Mouse (Mus musculus) liver, embryonic 15.5 days (tissue): ENCODE measurements around the gene Mertk. TPM values are rescaled to one million over a fixed set of nuclear protein-coding genes. Genes with fewer than 3 reads are reported as not detected.
A peak's percentile ranks its signal among the peaks of the same experiment; 100 is the strongest.

Source experiments
- ATAC-seq: fragments of 200-750 bp; cut with Nextera tagmentation; 2 replicates; pipeline ENCODE4 v1.8.0; 2017; ENCODE audit warnings: moderate number of reproducible peaks, mild to moderate bottlenecking, moderate library complexity; ENCODE audit not compliant: insufficient read depth
- H3K27ac ChIP-seq: fragments of 300-500 bp; sonication (generic); replicated peaks from 2 replicates; pipeline ENCODE4 v1.5.1; 2015; ENCODE audit warnings: mild to moderate bottlenecking, inconsistent platforms
- H3K27me3 ChIP-seq: fragments of 300-500 bp; sonication (generic); 2 replicates; pipeline ENCODE4 v1.6.1; 2015; ENCODE audit warnings: mild to moderate bottlenecking, inconsistent platforms
- H3K36me3 ChIP-seq: fragments of 300-500 bp; sonication (generic); replicated peaks from 2 replicates; pipeline ENCODE4 v1.6.1; 2015; ENCODE audit warnings: moderate library complexity, mild to moderate bottlenecking, inconsistent platforms
- H3K4me1 ChIP-seq: fragments of 300-500 bp; sonication (generic); replicated peaks from 2 replicates; pipeline ENCODE4 v1.6.1; 2015; ENCODE audit warnings: inconsistent platforms
- H3K4me2 ChIP-seq: fragments of 300-500 bp; sonication (generic); 2 replicates; pipeline ENCODE4 v1.6.1; 2015; ENCODE audit warnings: moderate library complexity, mild to moderate bottlenecking, inconsistent platforms
- H3K4me3 ChIP-seq: fragments of 300-500 bp; sonication (generic); replicated peaks from 2 replicates; pipeline ENCODE4 v1.5.1; 2015; ENCODE audit warnings: mild to moderate bottlenecking, inconsistent platforms
- H3K9ac ChIP-seq: fragments of 300-500 bp; sonication (generic); 2 replicates; pipeline ENCODE4 v1.6.1; 2015; ENCODE audit warnings: moderate library complexity, mild to moderate bottlenecking, inconsistent platforms
- H3K9me3 ChIP-seq: fragments of 300-500 bp; sonication (generic); replicated peaks from 2 replicates; pipeline ENCODE4 v1.6.1; 2016; ENCODE audit warnings: inconsistent platforms
- WGBS: fragments of 180-500 bp; shearing (Covaris S2); methylation state at CpG from one replicate; pipeline ENCODE4 v1.1.7; 2015; ENCODE audit warnings: mixed read lengths; ENCODE audit not compliant: insufficient replicate concordance; 5-methylcytosine and 5-hydroxymethylcytosine counted together
- polyA plus RNA-seq: library from polyadenylated mRNA; unstranded; fragments of >200 nt; fragmentation: Nextera tagmentation; extraction: Ambion mirVana; gene quantifications from 2 replicates; pipeline ENCODE4 v1.2.1, GENCODE M21; 2015

Gene Mertk
- polyA plus RNA-seq, 1 experiment from 2014 or later = 5.3 TPM

- Histone ChIP-seq H3K9me3 (no peaks in the 10 kb centered on the region), H3K4me3 (no peak overlapping the region), H3K9ac (no peak overlapping the region), H3K4me1 (0 out of 2 replicates have a peak, but pooled peaks cover 3% of the 10 kb centered on the region), H3K27ac (no peak overlapping the region), H3K27me3 (peaks cover 53% of the 10 kb centered on the region), H3K36me3 (no peaks in the 10 kb centered on the region), H3K4me2 (no peak overlapping the region)
- WGBS = 36% methylated on average over 5 of the region's 5 CpGs
- ATAC-seq = no peak
These were observed 1.2 kb upstream of the Mertk start for GRCm38 (mm10) chr2:128697566-128697965.

GRCm38 (mm10) chr2:128698140-128698692, 540 bp upstream of the Mertk start:
- Histone ChIP-seq H3K9ac (no peak overlapping the region), H3K36me3 (no peaks in the 10 kb centered on the region), H3K4me2 (peak overlapping the region; percentile 55), H3K4me3 (peak overlapping the region; percentile 60), H3K27ac (peak overlapping the region; percentile 6; the same call in 1 of the 2 replicates), H3K9me3 (no peaks in the 10 kb centered on the region), H3K4me1 (peaks cover 7% of the 10 kb centered on the region; the same call in 1 of the 2 replicates), H3K27me3 (peaks cover 53% of the 10 kb centered on the region)
- 0% methylated on average over 14 of the region's 14 CpGs for WGBS
- ATAC-seq = peak; percentile 76

DNA sequence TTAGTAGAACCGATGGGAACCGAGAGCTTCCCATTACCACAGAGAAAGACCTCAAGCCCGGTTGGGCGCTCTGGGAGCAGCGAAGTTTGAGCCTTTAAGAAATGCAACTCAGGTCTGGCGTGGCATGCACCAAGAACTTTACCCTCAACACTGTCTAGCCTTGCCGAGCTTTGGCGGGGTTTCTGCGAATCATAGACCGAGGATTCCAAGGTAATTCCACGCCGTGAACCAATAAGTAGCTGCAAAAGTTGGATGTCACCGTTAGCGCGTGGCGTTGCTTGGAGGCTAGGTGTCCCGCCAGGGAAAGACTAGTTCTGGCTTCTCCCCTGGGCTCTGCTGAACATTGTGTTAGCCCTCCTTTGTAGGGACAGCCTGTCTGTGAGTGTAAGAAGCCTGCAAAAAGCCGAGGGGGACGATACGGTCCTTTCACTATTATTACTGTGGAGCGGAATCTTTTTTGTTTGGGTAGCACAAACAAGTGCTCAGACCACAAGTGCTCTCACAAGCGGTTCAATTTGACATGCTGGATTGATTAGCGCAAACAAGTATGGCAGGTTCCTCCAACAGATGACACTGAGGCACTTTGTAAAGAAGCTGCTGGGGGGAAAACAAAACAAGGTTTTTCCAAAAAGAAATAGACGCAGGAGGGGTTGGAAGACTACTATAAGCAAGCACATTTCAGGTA, 587 bp downstream of the Mertk start:
- H3K4me2 ChIP-seq = peak overlapping the region; percentile 55
- peak overlapping the region; percentile 61 for H3K27ac ChIP-seq
- no peaks in the 10 kb centered on the region for H3K9me3 ChIP-seq
- peaks cover 53% of the 10 kb centered on the region for H3K27me3 ChIP-seq
- 3% methylated on average over 24 of the region's 24 CpGs for WGBS
- peak; percentile 17; the same call in 1 of the 2 replicates for ATAC-seq
- peak overlapping the region; percentile 37 for H3K9ac ChIP-seq
- H3K36me3 ChIP-seq = no peaks in the 10 kb centered on the region
- peaks cover 7% of the 10 kb centered on the region; the same call in 1 of the 2 replicates for H3K4me1 ChIP-seq
- H3K4me3 ChIP-seq = peak overlapping the region; percentile 60

- Histone ChIP-seq H3K36me3 (no peaks in the 10 kb centered on the region), H3K27me3 (peaks cover 14% of the 10 kb centered on the region), H3K4me1 (peaks cover 13% of the 10 kb centered on the region), H3K27ac (no peak overlapping the region), H3K4me2 (no peak overlapping the region), H3K4me3 (no peak overlapping the region), H3K9ac (no peak overlapping the region), H3K9me3 (no peaks in the 10 kb centered on the region)
- 65% methylated on average over 3 of the region's 3 CpGs for WGBS
- ATAC-seq = peak; percentile 31; the same call in 1 of the 2 replicates
These were observed 5.7 kb downstream of the Mertk start for GRCm38 (mm10) chr2:128704474-128704873.

DNA sequence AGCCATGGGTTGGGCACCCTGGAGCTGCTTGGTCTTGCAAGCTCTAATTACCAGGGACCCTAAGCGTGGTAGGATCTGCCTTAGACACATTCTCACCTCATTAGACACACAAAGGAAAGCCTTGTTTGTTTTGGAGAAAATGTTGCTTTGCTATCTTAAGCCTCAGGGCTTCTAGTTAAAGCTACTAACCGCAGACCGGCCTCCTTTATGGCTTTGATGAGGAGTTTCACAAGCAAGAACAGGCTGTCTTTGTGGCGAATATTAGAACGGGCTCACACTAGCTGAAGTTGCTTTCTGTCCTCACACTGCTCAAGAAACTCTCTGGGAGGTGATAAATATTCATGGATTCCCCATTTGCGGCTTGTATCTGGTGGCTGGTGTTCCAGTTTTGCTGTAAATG, 10.5 kb downstream of the Mertk start:
- Histone ChIP-seq H3K36me3 (no peaks in the 10 kb centered on the region), H3K9ac (no peak overlapping the region), H3K4me2 (no peak overlapping the region), H3K27ac (no peak overlapping the region), H3K4me1 (peaks cover 16% of the 10 kb centered on the region; the same call in 1 of the 2 replicates), H3K27me3 (no peaks in the 10 kb centered on the region), H3K4me3 (no peak overlapping the region), H3K9me3 (no peaks in the 10 kb centered on the region)
- 49% methylated on average over 6 of the region's 6 CpGs for WGBS
- no peak for ATAC-seq

- Histone ChIP-seq H3K36me3 (no peaks in the 10 kb centered on the region), H3K27me3 (no peaks in the 10 kb centered on the region), H3K27ac (peak overlapping the region; percentile 57), H3K9me3 (no peaks in the 10 kb centered on the region), H3K4me3 (no peak overlapping the region), H3K9ac (no peak overlapping the region), H3K4me1 (peaks cover 19% of the 10 kb centered on the region; the same call in 1 of the 2 replicates), H3K4me2 (no peak overlapping the region)
- 0 out of 2 replicates have a peak, but pooled peaks have one; percentile 32 for ATAC-seq
- WGBS = 37% methylated on average over 6 of the region's 6 CpGs
These were observed 11.9 kb downstream of the Mertk start for GRCm38 (mm10) chr2:128710609-128711008.

- no peaks in the 10 kb centered on the region for H3K36me3 ChIP-seq
- 0 out of 2 replicates have a peak overlapping the region, but pooled peaks have one; percentile 71 for H3K27ac ChIP-seq
- no peaks in the 10 kb centered on the region for H3K27me3 ChIP-seq
- H3K4me2 ChIP-seq = no peak overlapping the region
- H3K9ac ChIP-seq = no peak overlapping the region
- peaks cover 28% of the 10 kb centered on the region for H3K4me1 ChIP-seq
- H3K9me3 ChIP-seq = no peaks in the 10 kb centered on the region
- H3K4me3 ChIP-seq = no peak overlapping the region
- ATAC-seq = no peak
- 62% methylated on average over 6 of the region's 6 CpGs for WGBS
These were observed 14.2 kb downstream of the Mertk start for GRCm38 (mm10) chr2:128712940-128713339.

- Histone ChIP-seq H3K9ac (no peak overlapping the region), H3K36me3 (no peaks in the 10 kb centered on the region), H3K4me1 (peaks cover 31% of the 10 kb centered on the region), H3K9me3 (no peaks in the 10 kb centered on the region), H3K4me3 (no peak overlapping the region), H3K27ac (peak overlapping the region; percentile 71), H3K4me2 (no peak overlapping the region), H3K27me3 (no peaks in the 10 kb centered on the region)
- ATAC-seq = no peak
- WGBS = 65% methylated on average over 5 of the region's 5 CpGs
These were observed 14.8 kb downstream of the Mertk start for GRCm38 (mm10) chr2:128713548-128714003.

DNA sequence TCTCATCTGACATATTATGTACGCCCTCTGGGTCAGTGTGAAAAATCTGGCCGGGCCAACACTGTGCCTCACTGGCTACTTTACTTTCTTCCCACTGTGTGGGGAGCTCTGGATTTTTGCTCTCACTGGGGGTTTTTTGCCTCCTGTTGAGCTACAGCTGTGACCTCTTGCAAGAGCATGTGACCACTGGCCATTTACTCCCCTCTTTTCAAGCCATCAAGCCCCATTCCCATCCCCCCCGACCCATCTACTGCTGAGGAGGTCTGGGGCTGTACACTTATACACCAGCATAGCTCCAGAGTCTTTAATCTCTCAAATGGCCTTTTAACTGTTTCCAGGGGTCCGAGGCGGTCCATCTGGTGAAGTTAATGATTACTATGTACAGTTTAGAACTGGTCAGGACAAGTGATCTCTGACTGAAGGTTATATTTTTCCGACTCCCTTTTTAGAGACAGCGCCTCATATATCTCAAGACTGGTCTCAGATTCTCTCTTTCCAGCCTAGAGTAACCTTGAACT, 16.0 kb downstream of the Mertk start:
- Histone ChIP-seq H3K4me2 (no peak overlapping the region; the same call in 1 of the 2 replicates), H3K4me1 (peaks cover 28% of the 10 kb centered on the region), H3K27ac (peak overlapping the region; percentile 71), H3K4me3 (no peak overlapping the region), H3K9me3 (no peaks in the 10 kb centered on the region), H3K9ac (no peak overlapping the region), H3K36me3 (no peaks in the 10 kb centered on the region), H3K27me3 (no peaks in the 10 kb centered on the region)
- 48% methylated on average over 7 of the region's 7 CpGs for whole genome bisulfite sequencing
- peak; percentile 66 for ATAC-seq

- no peak for ATAC-seq
- H3K4me1 ChIP-seq = peaks cover 23% of the 10 kb centered on the region
- no peak overlapping the region for H3K4me3 ChIP-seq
- 72% methylated on average over 1 of the region's 1 CpGs for WGBS
- H3K27me3 ChIP-seq = no peaks in the 10 kb centered on the region
- no peaks in the 10 kb centered on the region for H3K9me3 ChIP-seq
- H3K27ac ChIP-seq = peak overlapping the region; percentile 71; the same call in 1 of the 2 replicates
- H3K36me3 ChIP-seq = no peaks in the 10 kb centered on the region
- H3K9ac ChIP-seq = no peak overlapping the region
- H3K4me2 ChIP-seq = no peak overlapping the region
These were observed 17.2 kb downstream of the Mertk start for GRCm38 (mm10) chr2:128715979-128716378.

DNA sequence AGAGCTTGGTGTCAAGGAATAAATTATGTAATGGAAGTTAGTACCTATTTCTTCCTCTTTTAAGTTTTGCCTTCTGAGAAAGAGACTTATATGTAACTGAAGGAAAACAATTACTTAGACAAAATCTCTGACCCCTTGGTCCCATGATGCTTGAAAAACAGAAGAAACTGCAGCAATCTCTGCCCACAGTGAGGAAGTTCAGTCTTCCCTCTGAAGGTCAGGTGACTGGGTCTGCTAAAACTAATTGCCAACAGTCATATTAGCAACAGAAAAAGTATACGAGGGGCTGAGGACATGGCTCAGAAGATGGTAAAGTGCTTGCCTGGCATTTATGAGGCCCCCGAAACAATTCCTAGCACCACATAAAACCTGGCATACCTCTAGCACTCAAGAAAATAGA, 20.6 kb downstream of the Mertk start:
- no peaks in the 10 kb centered on the region for H3K27me3 ChIP-seq
- no peak for ATAC-seq
- no peaks in the 10 kb centered on the region for H3K36me3 ChIP-seq
- H3K9ac ChIP-seq = no peak overlapping the region
- 55% methylated on average over 2 of the region's 2 CpGs for WGBS
- no peak overlapping the region for H3K27ac ChIP-seq
- H3K4me3 ChIP-seq = no peak overlapping the region
- H3K4me1 ChIP-seq = peaks cover 17% of the 10 kb centered on the region
- H3K9me3 ChIP-seq = no peaks in the 10 kb centered on the region
- H3K4me2 ChIP-seq = no peak overlapping the region
